Mouse (Mus musculus): ENCODE measurements around the gene Prmt3.
A peak's percentile ranks its signal among the peaks of the same experiment; 100 is the strongest.

The Prmt3 gene

GRCm38 (mm10) chr7:49797171-49797570 is 19.0 kb downstream of the Prmt3 start:
- no peak for DNase-seq (ENCODE audit: low spot score)

- DNase-seq (ENCODE audit: low spot score) = no peak
Observed at GRCm38 (mm10) chr7:49803511-49803910, 25.4 kb downstream of the Prmt3 start.

GRCm38 (mm10) chr7:49804638-49805165 is 26.6 kb downstream of the Prmt3 start:
- no peak for DNase-seq (ENCODE audit: low spot score)

- no peak for DNase-seq (ENCODE audit: low spot score)
Observed at GRCm38 (mm10) chr7:49805618-49806017, 27.5 kb downstream of the Prmt3 start.

- no peak for DNase-seq (ENCODE audit: low spot score)
Observed at GRCm38 (mm10) chr7:49807093-49807682, 29.0 kb downstream of the Prmt3 start.

GRCm38 (mm10) chr7:49807846-49808622 is 29.9 kb downstream of the Prmt3 start:
- no peak for DNase-seq (ENCODE audit: low spot score)

- DNase-seq (ENCODE audit: low spot score) = no peak
Observed at GRCm38 (mm10) chr7:49809100-49809499, 31.0 kb downstream of the Prmt3 start.

GRCm38 (mm10) chr7:49809562-49809961 is 31.4 kb downstream of the Prmt3 start:
- DNase-seq (ENCODE audit: low spot score) = no peak

GRCm38 (mm10) chr7:49811346-49811745 is 33.2 kb downstream of the Prmt3 start:
- DNase-seq (ENCODE audit: low spot score) = no peak

- DNase-seq (ENCODE audit: low spot score) = no peak
Observed at GRCm38 (mm10) chr7:49819393-49819792, 41.2 kb downstream of the Prmt3 start.

GRCm38 (mm10) chr7:49821370-49821769 is 43.2 kb downstream of the Prmt3 start:
- no peak for DNase-seq (ENCODE audit: low spot score)

GRCm38 (mm10) chr7:49822028-49822427 is 43.9 kb downstream of the Prmt3 start:
- no peak for DNase-seq (ENCODE audit: low spot score)

- no peak for DNase-seq (ENCODE audit: low spot score)
Observed at GRCm38 (mm10) chr7:49823595-49823994, 45.4 kb downstream of the Prmt3 start.

- DNase-seq (ENCODE audit: low spot score) = no peak
Observed at GRCm38 (mm10) chr7:49824043-49824442, 45.9 kb downstream of the Prmt3 start.

GRCm38 (mm10) chr7:49824581-49824980 is 46.4 kb downstream of the Prmt3 start:
- no peak for DNase-seq (ENCODE audit: low spot score)

GRCm38 (mm10) chr7:49825492-49825891 is 47.3 kb downstream of the Prmt3 start:
- no peak for DNase-seq (ENCODE audit: low spot score)

- DNase-seq (ENCODE audit: low spot score) = no peak
Observed at GRCm38 (mm10) chr7:49827920-49828319, 49.8 kb downstream of the Prmt3 start.

GRCm38 (mm10) chr7:49842366-49843282 is 64.5 kb downstream of the Prmt3 start:
- DNase-seq (ENCODE audit: low spot score) = peak; percentile 10

GRCm38 (mm10) chr7:49843304-49843933 is 65.3 kb downstream of the Prmt3 start:
- no peak for DNase-seq (ENCODE audit: low spot score)

GRCm38 (mm10) chr7:49847939-49848338 is 69.8 kb downstream of the Prmt3 start:
- DNase-seq (ENCODE audit: low spot score) = no peak

- no peak for DNase-seq (ENCODE audit: low spot score)
Observed at GRCm38 (mm10) chr7:49853342-49854181, 75.4 kb downstream of the Prmt3 start.

Data from ovary, postnatal 14 days (tissue).